Mouse (Mus musculus): ENCODE measurements at regions not wholly inside any gene's neighbourhood (a gene's known extent, or its start where the extent isn't known, plus 50 kb on each side); places are given as distances from the start of the nearest gene placed in this dataset.

GRCm38 (mm10) chr3:149225684-149226083 is 235.3 kb upstream of the Adgrl2 start:
- no peak for DNase-seq (ENCODE audit: low read depth, low spot score)

GRCm38 (mm10) chr3:149224271-149224670 is 233.9 kb upstream of the Adgrl2 start:
- DNase-seq (ENCODE audit: low read depth, low spot score) = no peak

- no peak for DNase-seq (ENCODE audit: low read depth, low spot score)
Observed at GRCm38 (mm10) chr3:149223776-149224175, 233.4 kb upstream of the Adgrl2 start.

GRCm38 (mm10) chr3:149220958-149221357 is 230.6 kb upstream of the Adgrl2 start:
- no peak for DNase-seq (ENCODE audit: low read depth, low spot score)

- no peak for DNase-seq (ENCODE audit: low read depth, low spot score)
Observed at GRCm38 (mm10) chr3:149220304-149220951, 230.1 kb upstream of the Adgrl2 start.

GRCm38 (mm10) chr3:149219381-149220303 is 229.3 kb upstream of the Adgrl2 start:
- no peak for DNase-seq (ENCODE audit: low read depth, low spot score)

- DNase-seq (ENCODE audit: low read depth, low spot score) = no peak
Observed at GRCm38 (mm10) chr3:149217916-149218803, 227.8 kb upstream of the Adgrl2 start.

- no peak for DNase-seq (ENCODE audit: low read depth, low spot score)
Observed at GRCm38 (mm10) chr3:149216759-149217400, 226.5 kb upstream of the Adgrl2 start.

GRCm38 (mm10) chr3:149215691-149216090 is 225.3 kb upstream of the Adgrl2 start:
- DNase-seq (ENCODE audit: low read depth, low spot score) = no peak

GRCm38 (mm10) chr3:149211909-149212308 is 221.6 kb upstream of the Adgrl2 start:
- no peak for DNase-seq (ENCODE audit: low read depth, low spot score)

- DNase-seq (ENCODE audit: low read depth, low spot score) = no peak
Observed at GRCm38 (mm10) chr3:149209260-149209659, 218.9 kb upstream of the Adgrl2 start.

- DNase-seq (ENCODE audit: low read depth, low spot score) = no peak
Observed at GRCm38 (mm10) chr3:149203451-149203850, 213.1 kb upstream of the Adgrl2 start.

- DNase-seq (ENCODE audit: low read depth, low spot score) = no peak
Observed at GRCm38 (mm10) chr3:149196477-149197185, 206.3 kb upstream of the Adgrl2 start.

GRCm38 (mm10) chr3:149190856-149191576 is 200.7 kb upstream of the Adgrl2 start:
- no peak for DNase-seq (ENCODE audit: low read depth, low spot score)

- no peak for DNase-seq (ENCODE audit: low read depth, low spot score)
Observed at GRCm38 (mm10) chr3:149184136-149184551, 193.8 kb upstream of the Adgrl2 start.

- no peak for DNase-seq (ENCODE audit: low read depth, low spot score)
Observed at GRCm38 (mm10) chr3:149182095-149182494, 191.7 kb upstream of the Adgrl2 start.

GRCm38 (mm10) chr3:149180129-149180528 is 189.8 kb upstream of the Adgrl2 start:
- DNase-seq (ENCODE audit: low read depth, low spot score) = no peak

- DNase-seq (ENCODE audit: low read depth, low spot score) = no peak
Observed at GRCm38 (mm10) chr3:149179486-149180116, 189.2 kb upstream of the Adgrl2 start.

- no peak for DNase-seq (ENCODE audit: low read depth, low spot score)
Observed at GRCm38 (mm10) chr3:149178891-149179290, 188.5 kb upstream of the Adgrl2 start.

All from retina, adult 2 months (tissue).